Mouse (Mus musculus): ENCODE results near the gene Gm49322. TPM values are rescaled to one million over a fixed set of nuclear protein-coding genes. Genes with fewer than 3 reads are reported as not detected.

The Gm49322 gene
- total RNA-seq, 2 experiments from 2014 or later, result 2.5 to 2.8 TPM

GRCm38 (mm10) chr10:80583047-80583446, 22.8 kb upstream of the Gm49322 start:
- DNase-seq (ENCODE audit: low spot score in 2 of 2), result no peak

DNA sequence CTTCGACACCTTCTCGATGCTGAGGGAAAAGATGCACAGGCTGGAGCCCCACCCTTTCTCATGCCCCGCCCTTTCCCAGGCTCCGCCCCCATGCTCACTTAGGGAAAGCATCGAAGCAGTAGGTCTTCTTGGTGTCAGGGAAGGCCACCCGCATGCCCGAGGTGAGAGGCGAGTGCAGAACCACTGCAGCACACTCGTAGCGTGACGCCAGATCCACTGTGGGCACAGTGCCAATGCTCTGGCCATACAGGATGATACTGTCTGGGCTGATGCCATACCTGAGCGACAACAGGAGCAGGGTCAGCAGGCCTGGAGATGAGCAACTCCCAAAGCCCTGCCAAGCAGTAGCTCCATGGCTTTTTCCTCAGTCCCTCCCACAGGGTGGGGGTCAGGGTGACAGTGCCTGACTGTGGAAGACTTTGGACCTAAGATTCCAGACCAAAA, 21.8 kb upstream of the Gm49322 start:
- DNase-seq (ENCODE audit: low spot score in 2 of 2), result no peak

DNA sequence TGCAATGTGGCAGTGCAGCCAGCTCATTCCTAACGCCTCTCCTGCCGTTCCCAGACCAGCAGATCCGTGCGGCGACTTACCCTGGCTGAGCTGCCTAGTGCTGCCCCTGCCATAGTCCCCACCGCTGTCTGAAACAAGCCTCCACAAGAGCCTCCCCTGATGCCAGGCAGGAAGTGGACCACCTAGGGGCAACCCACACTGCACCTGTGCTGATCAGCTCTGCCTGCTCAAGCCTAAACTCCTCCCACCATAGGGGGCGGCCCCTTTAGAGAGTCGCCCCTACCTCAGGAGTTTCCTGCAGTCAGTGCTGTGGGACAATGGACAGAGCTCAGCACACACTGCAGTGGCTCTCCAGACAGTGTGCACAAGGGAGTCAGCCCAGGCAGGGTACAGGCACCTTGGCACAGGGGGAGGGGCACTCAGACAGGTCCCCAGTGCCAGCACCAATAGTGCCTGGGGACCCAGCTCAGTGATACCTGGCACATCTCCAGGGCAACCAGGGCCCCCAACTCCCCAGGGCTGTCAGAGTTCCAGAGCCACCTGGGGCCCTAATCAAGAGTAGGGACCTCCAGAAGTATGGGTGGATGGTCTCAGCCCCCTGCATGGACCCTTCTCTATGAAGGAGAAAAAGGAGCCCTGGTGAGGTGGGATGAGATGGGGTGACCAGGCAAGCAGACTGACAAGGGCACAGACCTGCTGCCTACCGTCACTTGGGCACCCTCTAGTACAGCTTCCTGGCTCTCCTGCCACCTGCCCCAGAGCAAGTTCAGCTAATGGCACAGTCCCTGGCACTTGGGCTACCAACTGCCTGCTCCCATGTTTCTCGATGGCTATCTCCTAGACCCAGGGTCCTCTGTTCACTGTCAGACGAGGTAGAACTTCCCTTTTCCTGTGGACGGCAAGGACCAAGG, 20.9 kb upstream of the Gm49322 start:
- no peak for DNase-seq (ENCODE audit: low spot score in 2 of 2)

DNA sequence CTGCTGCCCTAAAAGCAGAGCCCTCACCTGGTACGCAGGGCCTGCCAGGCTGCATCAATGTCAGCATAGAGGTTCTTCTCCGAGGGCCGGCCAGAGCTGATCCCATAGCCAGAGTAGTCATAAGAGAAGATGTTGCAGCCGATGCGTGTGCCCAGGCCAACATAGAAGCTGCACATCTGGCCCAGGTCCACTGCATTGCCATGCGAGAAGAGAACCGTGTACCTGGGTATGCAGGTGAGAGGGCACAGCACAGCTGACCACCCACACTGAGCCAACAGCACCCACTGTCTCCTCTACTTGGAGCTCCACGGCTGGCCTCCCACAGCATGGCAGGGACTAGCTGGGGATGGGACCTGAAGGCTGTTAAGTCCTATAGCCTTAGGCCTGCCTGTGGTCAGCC, 20.2 kb upstream of the Gm49322 start:
- DNase-seq (ENCODE audit: low spot score in 2 of 2), result no peak

DNA sequence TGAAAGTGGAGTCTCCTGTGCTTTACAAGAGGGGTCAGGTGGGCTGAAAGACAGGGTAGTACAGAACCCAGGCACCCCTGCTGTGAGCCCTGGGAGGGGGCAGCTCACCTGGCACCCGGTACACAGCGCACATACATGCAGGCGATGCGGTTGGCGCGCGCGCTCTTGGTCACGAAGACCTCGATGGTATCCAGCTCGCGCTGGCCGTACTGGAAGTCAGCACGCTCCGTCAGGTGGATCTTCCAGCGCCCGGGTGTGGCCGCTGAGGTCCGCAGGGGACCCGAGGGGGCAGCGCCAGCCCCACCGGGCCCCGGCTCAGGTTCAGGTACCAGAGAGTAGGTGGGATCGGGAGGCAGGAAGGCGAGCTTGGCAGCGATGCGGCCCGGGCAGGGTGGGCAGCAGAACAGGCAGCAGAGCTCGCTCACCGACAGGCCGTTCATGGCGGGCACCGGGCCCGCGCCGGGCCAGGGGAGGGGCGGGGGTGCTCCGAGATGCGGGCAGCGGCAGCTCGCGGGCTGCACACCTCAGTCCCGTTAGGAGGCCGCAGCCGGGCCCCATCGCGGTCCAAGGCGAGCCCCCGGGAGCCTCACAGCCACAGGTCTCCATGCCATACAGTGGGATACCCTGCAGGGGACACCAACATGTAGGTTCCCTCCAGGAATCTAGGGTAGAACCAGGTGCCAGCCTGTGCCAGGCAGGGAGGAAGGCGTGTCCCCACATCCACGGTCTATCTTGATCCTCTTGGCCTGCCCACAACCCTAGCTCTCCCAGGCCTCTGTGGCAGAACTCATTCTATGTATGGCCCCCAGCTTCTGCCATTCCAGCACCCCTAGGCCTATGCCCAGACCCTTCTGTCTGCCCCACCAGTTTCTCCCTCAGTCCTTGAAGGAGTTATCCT, 19.2 kb upstream of the Gm49322 start:
- DNase-seq (ENCODE audit: low spot score in 2 of 2), result no peak

- DNase-seq (ENCODE audit: low spot score in 2 of 2), result no peak
These were observed 18.5 kb upstream of the Gm49322 start for GRCm38 (mm10) chr10:80587305-80587657.

- no peak for DNase-seq (ENCODE audit: low spot score in 2 of 2)
These were observed 16.5 kb upstream of the Gm49322 start for GRCm38 (mm10) chr10:80589127-80589878.

GRCm38 (mm10) chr10:80589879-80590854, 15.7 kb upstream of the Gm49322 start, which contains the start of gene Abhd17a:
TSS of gene Abhd17a (minus strand) at chr10:80590341.
- DNase-seq (ENCODE audit: low spot score in 2 of 2), result peak; percentile 85 to 94

DNA sequence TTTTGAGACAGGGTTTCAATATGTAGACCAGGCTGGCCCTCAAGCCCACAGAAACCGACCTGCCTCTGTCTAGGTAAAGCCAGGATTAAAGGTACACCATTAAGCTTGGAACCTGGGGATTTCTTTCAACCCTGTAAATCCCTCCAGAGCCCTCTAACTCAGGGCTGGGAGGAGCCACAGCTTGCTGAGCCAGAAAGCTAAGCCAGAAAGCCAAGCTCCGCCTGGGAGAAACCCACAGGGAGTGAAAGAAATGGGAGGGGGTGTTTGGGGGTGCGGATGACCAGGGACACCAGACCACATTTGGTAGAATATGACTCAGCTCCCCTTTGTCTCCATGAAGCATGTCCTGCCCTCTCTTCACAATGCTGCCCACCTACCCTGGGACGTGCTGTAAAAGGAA, 9.5 kb upstream of the Gm49322 start:
- no peak for DNase-seq (ENCODE audit: low spot score in 2 of 2)

GRCm38 (mm10) chr10:80602698-80603325, 3.0 kb upstream of the Gm49322 start, which contains the start of the genes Scamp4 and Adat3:
TSS of gene Scamp4 (plus strand) at chr10:80602872.
TSS of gene Adat3 (plus strand) at chr10:80602880.
- DNase-seq (ENCODE audit: low spot score in 2 of 2), result peak; percentile 96 to 99

DNA sequence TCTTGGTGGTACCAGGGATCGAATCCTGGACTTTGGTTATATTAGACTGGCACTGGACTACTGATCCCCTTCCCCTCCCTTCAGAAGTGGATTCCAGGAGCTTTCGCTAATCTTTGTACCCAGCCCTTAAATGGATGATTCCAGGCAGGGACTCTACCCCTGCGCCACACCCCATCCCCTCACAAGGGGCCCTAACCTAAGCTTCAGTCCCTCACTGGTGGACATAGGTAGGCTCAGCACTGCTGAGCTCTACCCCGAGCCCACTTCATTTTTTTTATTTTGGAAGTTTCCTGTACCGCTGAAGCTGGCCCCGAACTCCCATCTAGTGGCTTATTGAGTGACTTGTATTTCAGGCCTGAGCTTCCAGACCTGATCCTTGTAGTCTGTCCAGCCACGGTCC, 2.5 kb upstream of the Gm49322 start:
- no peak for DNase-seq (ENCODE audit: low spot score in 2 of 2)

DNA sequence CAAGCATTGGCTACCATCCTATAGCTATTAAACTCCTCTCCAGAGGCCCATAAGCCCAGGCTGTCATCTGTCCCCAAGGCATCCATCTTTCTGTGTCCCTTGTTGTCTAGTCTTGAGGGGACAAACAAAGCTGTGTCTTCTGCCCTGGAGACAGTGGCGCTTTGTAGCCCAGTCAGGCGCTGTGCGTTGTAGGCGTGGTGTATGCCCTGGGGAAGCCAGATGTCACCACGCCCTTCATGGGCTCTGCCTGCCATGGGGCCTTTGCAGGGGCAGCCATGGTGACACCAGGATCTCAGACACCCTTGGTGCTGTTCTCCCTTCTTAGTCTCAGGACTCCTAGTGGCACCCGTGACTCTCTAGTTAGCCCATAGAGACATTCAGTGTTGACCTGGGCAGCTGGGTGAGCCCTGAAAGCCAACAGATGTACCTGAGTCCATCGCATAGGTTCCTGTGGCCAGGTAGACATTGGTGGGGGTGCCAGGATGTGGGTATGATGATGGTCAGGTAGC, 1.8 kb upstream of the Gm49322 start:
- no peak for DNase-seq (ENCODE audit: low spot score in 2 of 2)

- DNase-seq (ENCODE audit: low spot score in 2 of 2), result no peak
These were observed 833 bp upstream of the Gm49322 start for GRCm38 (mm10) chr10:80604988-80605387.

- DNase-seq (ENCODE audit: low spot score in 2 of 2), result no peak
These were observed 485 bp downstream of the Gm49322 start for GRCm38 (mm10) chr10:80606306-80606705.

DNA sequence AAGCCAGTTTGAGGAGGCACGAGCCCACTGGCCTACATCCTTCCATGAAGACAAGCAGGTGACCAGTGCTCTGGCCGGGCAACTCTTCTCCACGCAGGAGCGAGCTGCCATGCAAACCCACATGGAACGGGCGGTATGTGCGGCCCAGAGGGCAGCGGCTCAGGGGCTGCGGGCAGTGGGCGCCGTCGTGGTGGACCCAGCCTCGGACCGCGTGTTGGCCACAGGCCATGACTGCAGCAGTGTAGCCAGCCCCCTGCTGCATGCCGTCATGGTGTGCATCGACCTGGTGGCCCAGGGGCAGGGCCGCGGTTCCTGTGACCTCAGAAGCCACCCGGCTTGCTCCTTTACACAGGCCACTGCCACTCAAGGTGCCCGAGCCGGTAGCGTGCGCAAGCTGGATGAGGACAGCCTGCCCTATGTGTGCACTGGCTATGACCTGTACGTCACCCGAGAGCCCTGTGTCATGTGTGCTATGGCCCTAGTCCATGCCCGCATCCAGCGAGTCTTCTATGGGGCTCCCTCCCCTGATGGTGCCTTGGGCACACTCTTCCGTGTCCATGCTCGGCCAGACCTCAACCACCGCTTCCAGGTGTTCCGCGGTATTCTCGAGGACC, 1.0 kb downstream of the Gm49322 start:
- no peak for DNase-seq (ENCODE audit: low spot score in 2 of 2)

GRCm38 (mm10) chr10:80608435-80608834, 2.6 kb downstream of the Gm49322 start:
- no peak for DNase-seq (ENCODE audit: low spot score in 2 of 2)

- no peak for DNase-seq (ENCODE audit: low spot score in 2 of 2)
These were observed 3.6 kb downstream of the Gm49322 start for GRCm38 (mm10) chr10:80609269-80609924.

- DNase-seq (ENCODE audit: low spot score in 2 of 2), result no peak
These were observed 4.4 kb downstream of the Gm49322 start for GRCm38 (mm10) chr10:80610116-80610785.

Measured in layer of hippocampus, postnatal 14 days (tissue).